ENCODE assay signal across 26 mouse cellular contexts in the genomic region with DNA sequence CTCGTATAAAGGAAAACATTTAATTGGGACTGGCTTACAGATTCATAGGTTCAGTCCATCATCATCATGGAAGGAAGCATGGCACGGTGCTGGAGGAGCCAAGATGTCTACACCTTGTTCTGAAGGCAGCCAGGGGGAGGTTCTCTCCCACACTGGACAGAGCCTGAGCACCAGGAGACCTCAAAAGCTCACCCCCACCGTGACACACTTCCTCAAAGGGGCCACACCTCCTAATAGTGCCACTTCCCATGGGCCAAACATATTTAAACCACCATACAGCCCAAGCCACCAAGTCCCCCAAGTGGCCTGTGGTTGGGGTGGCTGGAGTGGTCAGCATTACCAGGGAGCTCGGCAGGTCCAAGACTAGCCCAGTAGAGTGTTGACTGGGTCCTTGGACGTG.
"Had no signal": no experiment of that assay in that cellular context is flagged by ENCODE, and none has a peak within 500 bp of the region (broad histone marks: within the 10 kb centered on the region; RNA-seq: fewer than 3 reads in every experiment).

No protein-coding gene starts in this region.

- H3K9ac ChIP-seq: heart, embryonic 12.5 days; hindbrain, embryonic 12.5 days; hindbrain, embryonic 14.5 days; intestine, embryonic 15.5 days; limb, embryonic 12.5 days; liver, embryonic 13.5 days; liver, embryonic 15.5 days had no signal

- H3K4me2 ChIP-seq: heart, embryonic 12.5 days; hindbrain, embryonic 12.5 days; hindbrain, embryonic 14.5 days; intestine, embryonic 15.5 days; limb, embryonic 12.5 days; liver, embryonic 11.5 days; liver, embryonic 13.5 days; liver, embryonic 15.5 days had no signal

- ATAC-seq: hindbrain, embryonic 16.5 days; inflammation-experienced regulatory T-cells, adult 6 months; intestine, embryonic 15.5 days; intestine, postnatal 0 days had no signal

- H3K27ac ChIP-seq: heart, embryonic 10.5 days; hindbrain, embryonic 10.5 days; hindbrain, embryonic 12.5 days; hindbrain, embryonic 14.5 days; intestine, embryonic 15.5 days; layer of hippocampus, adult 2 months; left cerebral cortex, adult 2 months; limb, embryonic 10.5 days; limb, embryonic 12.5 days; liver, embryonic 13.5 days; liver, embryonic 15.5 days had no signal

- H3K36me3 ChIP-seq: heart, embryonic 10.5 days; heart, embryonic 12.5 days; hindbrain, embryonic 10.5 days; hindbrain, embryonic 12.5 days; intestine, embryonic 15.5 days; limb, embryonic 10.5 days; limb, embryonic 12.5 days; liver, embryonic 13.5 days; liver, embryonic 15.5 days had no signal

- H3K4me1 ChIP-seq: heart, embryonic 10.5 days; heart, embryonic 12.5 days; hindbrain, embryonic 10.5 days; hindbrain, embryonic 12.5 days; intestine, embryonic 15.5 days; liver, embryonic 13.5 days; liver, embryonic 15.5 days had no signal

- DNase-seq: gastrocnemius, postnatal 14 days; gastrocnemius, postnatal 36 days; heart, postnatal 10 days; heart, postnatal 4 days; kidney, adult 18-20 months; kidney, adult 8-10 months; kidney, postnatal 10 days; kidney, postnatal 25 days; kidney, postnatal 4 days; liver; liver, embryonic 13.5 days had no signal

- H3K9me3 ChIP-seq: heart, embryonic 10.5 days; hindbrain, embryonic 10.5 days; hindbrain, embryonic 12.5 days; intestine, embryonic 15.5 days; limb, embryonic 10.5 days; limb, embryonic 12.5 days; liver, embryonic 13.5 days; liver, embryonic 15.5 days had no signal

- H3K4me3 ChIP-seq: heart, embryonic 10.5 days; heart, embryonic 12.5 days; hindbrain, embryonic 10.5 days; hindbrain, embryonic 12.5 days; intestine, embryonic 15.5 days; layer of hippocampus, adult 2 months; left cerebral cortex, adult 2 months; limb, embryonic 10.5 days; limb, embryonic 12.5 days; liver, embryonic 13.5 days; liver, embryonic 15.5 days had no signal

- H3K27me3 ChIP-seq: hindbrain, embryonic 12.5 days; intestine, embryonic 15.5 days; limb, embryonic 12.5 days; liver, embryonic 13.5 days; liver, embryonic 15.5 days had no signal
